Mouse (Mus musculus) limb, embryonic 15.5 days (tissue): Measurements from ENCODE around the gene Zc3hav1. TPM values are rescaled to one million over a fixed set of nuclear protein-coding genes. Genes with fewer than 3 reads are reported as not detected.
A peak's percentile ranks its signal among the peaks of the same experiment; 100 is the strongest.

Source experiments
- ATAC-seq: fragments of 200-750 bp; cut with Nextera tagmentation; 2 replicates; pipeline ENCODE4 v1.8.0; 2017; ENCODE audit warnings: low read depth, moderate TSS enrichment; ENCODE audit not compliant: insufficient number of reproducible peaks, low FRiP score, low TSS enrichment
- H3K27ac ChIP-seq: fragments of 300-500 bp; sonication (generic); 2 replicates; pipeline ENCODE4 v1.5.1; 2015; ENCODE audit warnings: moderate library complexity, mild to moderate bottlenecking, inconsistent platforms
- H3K27me3 ChIP-seq: fragments of 300-500 bp; sonication (generic); 2 replicates; pipeline ENCODE4 v1.6.1; 2015; ENCODE audit warnings: inconsistent platforms
- H3K36me3 ChIP-seq: fragments of 300-500 bp; sonication (generic); 2 replicates; pipeline ENCODE4 v1.6.1; 2015; ENCODE audit warnings: inconsistent platforms
- H3K4me1 ChIP-seq: fragments of 300-500 bp; sonication (generic); 2 replicates; pipeline ENCODE4 v1.6.1; 2015; ENCODE audit warnings: inconsistent platforms
- H3K4me2 ChIP-seq: fragments of 300-500 bp; sonication (generic); 2 replicates; pipeline ENCODE4 v1.6.1; 2015; ENCODE audit warnings: mild to moderate bottlenecking, inconsistent platforms
- H3K4me3 ChIP-seq: fragments of 300-500 bp; sonication (generic); 2 replicates; pipeline ENCODE4 v1.5.1; 2015; ENCODE audit warnings: mild to moderate bottlenecking, inconsistent platforms
- H3K9ac ChIP-seq: fragments of 300-500 bp; sonication (generic); 2 replicates; pipeline ENCODE4 v1.6.1; 2015; ENCODE audit warnings: inconsistent platforms
- H3K9me3 ChIP-seq: fragments of 300-500 bp; sonication (generic); 2 replicates; pipeline ENCODE4 v1.6.1; 2016; ENCODE audit warnings: inconsistent platforms
- WGBS: fragments of 180-500 bp; shearing (Covaris S2); methylation state at CpG from one replicate; pipeline ENCODE4 v1.1.7; 2015; 5-methylcytosine and 5-hydroxymethylcytosine counted together
- polyA plus RNA-seq: library from polyadenylated mRNA; unstranded; fragments of >200 nt; fragmentation: Nextera tagmentation; extraction: Ambion mirVana; gene quantifications from 2 replicates; pipeline ENCODE4 v1.2.1, GENCODE M21; 2015

Zc3hav1 gene
- polyA plus RNA-seq, 1 experiment from 2014 or later: 7.5 TPM

DNA sequence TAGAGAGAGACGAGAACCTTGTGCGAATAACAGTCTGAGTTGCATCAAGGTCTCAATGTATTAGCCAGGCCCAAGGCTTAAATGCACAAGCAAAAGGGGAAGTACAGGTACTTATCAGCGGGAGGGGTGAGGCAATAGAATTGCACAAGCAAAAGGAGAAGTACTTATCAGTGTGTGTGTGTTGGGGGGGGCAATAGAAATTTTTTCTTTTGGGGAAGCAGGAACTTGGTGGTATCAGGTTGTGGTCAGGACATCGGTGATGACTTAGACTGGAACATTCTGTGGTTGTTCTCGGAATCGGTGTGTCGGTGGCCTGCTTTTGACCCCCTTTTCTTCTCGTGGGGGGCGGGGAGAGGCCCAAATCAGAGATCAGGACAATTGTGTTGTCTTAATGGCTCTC lies 33.8 kb downstream of the Zc3hav1 start:
- H3K4me3 ChIP-seq: no peak overlapping the region
- no peak overlapping the region for H3K4me2 ChIP-seq
- H3K9ac ChIP-seq: no peak overlapping the region
- H3K9me3 ChIP-seq: no peaks in the 10 kb centered on the region
- 0 out of 2 replicates have a peak, but pooled peaks cover 3% of the 10 kb centered on the region for H3K36me3 ChIP-seq
- ATAC-seq: no peak
- H3K27ac ChIP-seq: no peak overlapping the region
- 94% methylated on average over 9 of the region's 9 CpGs for whole genome bisulfite sequencing
- H3K4me1 ChIP-seq: no peaks in the 10 kb centered on the region
- H3K27me3 ChIP-seq: no peaks in the 10 kb centered on the region

DNA sequence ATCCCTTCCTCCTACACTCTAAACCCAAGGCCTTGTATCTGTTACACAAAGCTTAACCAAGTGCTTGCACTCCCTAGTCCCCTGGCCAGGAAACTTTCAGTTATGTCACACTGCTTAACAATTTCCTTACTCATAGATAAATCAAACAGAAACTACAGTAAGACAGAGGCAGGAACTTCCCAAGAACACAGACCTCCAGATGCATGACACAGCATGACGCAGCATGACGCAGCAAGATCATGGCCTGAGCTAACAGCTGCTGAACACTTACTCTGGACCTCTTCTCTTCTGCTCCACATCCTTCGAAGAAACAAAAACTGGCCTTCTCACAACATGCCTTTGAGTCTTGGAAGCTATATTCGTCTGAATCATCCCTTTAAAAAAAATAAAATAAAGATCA lies 38.4 kb downstream of the Zc3hav1 start:
- Histone ChIP-seq H3K27ac (no peak overlapping the region), H3K9ac (no peak overlapping the region), H3K9me3 (no peaks in the 10 kb centered on the region), H3K27me3 (no peaks in the 10 kb centered on the region), H3K4me1 (no peaks in the 10 kb centered on the region), H3K4me2 (no peak overlapping the region), H3K4me3 (no peak overlapping the region), H3K36me3 (0 out of 2 replicates have a peak, but pooled peaks cover under 1% of the 10 kb centered on the region)
- no peak for ATAC-seq
- WGBS: 89% methylated on average over 4 of the region's 4 CpGs

DNA sequence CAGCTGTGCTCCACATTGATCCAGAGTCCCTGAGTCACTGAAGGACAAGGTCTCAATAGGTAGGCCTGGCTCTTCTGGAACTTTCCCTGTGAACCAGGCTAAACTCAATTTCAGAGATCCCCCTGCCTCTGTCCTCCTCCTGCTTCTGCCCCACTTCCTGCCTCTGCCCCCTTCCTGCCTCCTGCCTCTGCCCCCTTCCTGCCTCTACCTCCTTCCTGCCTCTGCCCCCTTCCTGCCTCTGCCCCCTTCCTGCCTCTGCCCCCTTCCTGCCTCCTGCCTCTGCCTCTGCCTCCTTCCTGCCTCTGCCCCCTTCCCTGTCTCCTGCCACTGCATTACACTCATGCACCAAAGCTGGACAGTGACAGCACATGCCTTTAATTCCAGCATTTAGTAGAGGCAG lies 44.7 kb downstream of the Zc3hav1 start:
- ATAC-seq: no peak

DNA sequence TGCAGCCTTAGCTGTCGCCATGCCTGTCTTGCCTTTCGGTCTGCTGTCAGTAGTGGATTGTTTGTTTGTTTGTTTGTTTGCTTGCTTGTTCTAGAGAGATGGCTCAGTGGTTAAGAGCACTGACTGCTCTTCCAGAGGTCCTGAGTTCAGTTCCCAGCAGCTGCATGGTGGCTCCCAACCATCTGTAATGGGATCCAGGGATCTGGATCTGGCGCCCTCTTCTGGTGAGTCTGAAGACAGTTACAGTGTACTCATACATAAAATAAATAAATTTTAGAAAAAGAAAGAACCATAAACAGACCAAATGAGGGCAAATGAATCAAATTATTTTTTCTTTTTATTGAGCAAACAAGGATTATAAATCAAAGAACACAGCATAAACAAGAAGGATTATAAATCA lies 49.4 kb downstream of the Zc3hav1 start:
- H3K4me3 ChIP-seq: no peak overlapping the region
- no peaks in the 10 kb centered on the region for H3K4me1 ChIP-seq
- 0 out of 2 replicates have a peak, but pooled peaks cover 3% of the 10 kb centered on the region for H3K36me3 ChIP-seq
- ATAC-seq: no peak
- no peak overlapping the region for H3K4me2 ChIP-seq
- H3K27me3 ChIP-seq: no peaks in the 10 kb centered on the region
- H3K9ac ChIP-seq: no peak overlapping the region
- 70% methylated on average over 3 of the region's 3 CpGs for WGBS
- H3K9me3 ChIP-seq: no peaks in the 10 kb centered on the region
- no peak overlapping the region for H3K27ac ChIP-seq

More for the DNA sequence above, 44.7 kb downstream of the Zc3hav1 start:
- no peak overlapping the region for H3K4me3 ChIP-seq
- no peaks in the 10 kb centered on the region for H3K9me3 ChIP-seq
- H3K4me2 ChIP-seq: no peak overlapping the region
- H3K36me3 ChIP-seq: 0 out of 2 replicates have a peak, but pooled peaks cover 1% of the 10 kb centered on the region
- no peak overlapping the region for H3K9ac ChIP-seq
- H3K27ac ChIP-seq: no peak overlapping the region
- H3K4me1 ChIP-seq: no peaks in the 10 kb centered on the region
- H3K27me3 ChIP-seq: no peaks in the 10 kb centered on the region

DNA sequence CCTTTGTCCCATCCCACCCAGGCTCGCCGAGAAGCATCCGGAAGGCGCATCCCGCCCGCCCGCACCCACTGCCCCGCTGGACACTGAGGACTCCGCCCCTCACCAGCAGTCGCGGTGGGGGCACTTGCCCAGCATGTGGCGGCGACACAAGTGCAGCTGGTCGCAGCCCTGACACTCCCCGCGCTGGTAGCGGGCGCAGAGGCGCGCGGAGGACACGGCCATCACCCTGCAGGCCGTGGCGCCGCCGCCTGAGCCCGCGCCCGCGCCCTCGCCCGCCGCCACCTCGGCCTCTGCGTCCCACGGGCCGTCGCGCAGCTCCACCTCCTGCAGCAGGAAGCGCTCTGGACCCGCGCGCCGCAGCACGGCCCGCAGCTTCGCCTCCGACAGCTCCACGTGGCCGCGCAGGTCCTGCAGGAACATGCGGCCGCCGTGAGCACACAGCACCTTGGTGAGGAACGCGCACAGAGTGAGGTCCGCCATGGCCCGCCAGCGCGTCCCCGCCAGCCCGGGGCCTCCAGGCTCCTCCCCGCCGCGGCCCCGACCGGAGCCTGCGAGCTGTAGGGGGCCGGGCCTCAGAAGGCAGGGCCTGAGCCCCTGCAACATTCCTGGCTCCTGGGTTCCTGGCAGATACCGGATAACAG lies 55.5 kb downstream of the Zc3hav1 start, which contains the start of gene Zc3hav1l:
Zc3hav1l (minus strand) TSS at position 499 of the 641 bp plus-strand sequence.
- Histone ChIP-seq H3K4me2 (peak within 1 kb of the TSS; percentile 62), H3K27me3 (no peaks in the 10 kb centered on the region), H3K36me3 (peaks cover 30% of the 10 kb centered on the region), H3K4me1 (peaks cover 5% of the 10 kb centered on the region; the same call in 1 of the 2 replicates), H3K27ac (peak within 1 kb of the TSS; percentile 97), H3K4me3 (peak within 1 kb of the TSS; percentile 78), H3K9me3 (no peaks in the 10 kb centered on the region), H3K9ac (peak within 1 kb of the TSS; percentile 94)
- ATAC-seq: peak; percentile 95
- under 1% methylated on average over 70 of the region's 70 CpGs for WGBS

DNA sequence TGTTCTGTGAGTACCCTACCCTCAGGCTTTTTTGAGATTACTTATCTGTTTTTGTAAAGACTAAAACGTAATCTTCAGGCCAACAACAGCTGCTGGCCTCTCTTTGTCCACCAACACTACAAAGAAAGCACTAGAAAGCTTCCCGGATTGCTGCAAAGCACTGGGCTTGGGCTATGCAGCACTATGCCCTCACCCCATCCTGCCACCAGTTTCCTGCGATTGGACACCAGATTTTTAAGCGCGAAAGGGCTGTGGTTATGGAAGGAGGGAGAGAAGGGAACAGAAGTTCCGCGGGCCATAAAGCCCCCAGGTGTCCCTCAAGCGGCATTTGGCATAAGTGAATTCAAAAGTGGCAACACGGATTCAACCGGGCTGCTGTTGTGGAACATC lies 56.2 kb downstream of the Zc3hav1 start:
- Histone ChIP-seq H3K27ac (peak overlapping the region; percentile 97), H3K4me1 (peaks cover 5% of the 10 kb centered on the region; the same call in 1 of the 2 replicates), H3K4me3 (peak overlapping the region; percentile 78), H3K27me3 (no peaks in the 10 kb centered on the region), H3K9me3 (no peaks in the 10 kb centered on the region), H3K36me3 (peaks cover 32% of the 10 kb centered on the region), H3K9ac (peak overlapping the region; percentile 94), H3K4me2 (peak overlapping the region; percentile 62)
- WGBS: under 1% methylated on average over 10 of the region's 10 CpGs
- ATAC-seq: no peak

DNA sequence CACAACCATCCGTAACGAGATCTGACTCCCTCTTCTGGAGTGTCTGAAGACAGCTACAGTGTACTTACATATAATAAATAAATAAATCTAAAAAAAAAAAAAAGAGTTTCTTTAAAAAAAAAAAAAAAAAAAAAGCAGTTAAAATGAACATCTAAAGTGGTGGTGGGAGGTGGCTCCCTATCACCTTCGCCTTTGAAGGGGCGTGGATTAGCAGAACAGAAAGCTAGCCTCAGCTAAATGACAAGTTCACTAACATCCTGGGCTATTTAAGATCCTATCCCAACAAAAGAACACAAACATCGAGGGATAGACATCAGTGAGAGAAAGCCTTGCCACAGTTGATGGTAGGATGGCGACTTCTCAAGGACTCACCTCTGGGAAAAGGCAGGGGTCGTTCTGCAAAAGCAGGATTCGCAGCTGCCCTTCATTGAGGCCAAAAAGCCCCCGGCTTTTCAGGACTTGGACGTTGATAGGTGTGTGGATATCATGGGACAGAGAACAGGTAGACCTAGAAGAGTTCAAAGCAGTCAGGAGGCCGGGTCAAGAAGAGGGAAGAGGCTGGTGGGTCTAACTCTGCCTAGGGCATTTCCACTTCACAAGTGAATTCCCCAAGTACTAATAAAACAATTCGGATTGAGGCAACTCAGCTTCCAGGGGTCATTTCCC lies 56.7 kb downstream of the Zc3hav1 start:
- H3K27me3 ChIP-seq: no peaks in the 10 kb centered on the region
- H3K9me3 ChIP-seq: no peaks in the 10 kb centered on the region

DNA sequence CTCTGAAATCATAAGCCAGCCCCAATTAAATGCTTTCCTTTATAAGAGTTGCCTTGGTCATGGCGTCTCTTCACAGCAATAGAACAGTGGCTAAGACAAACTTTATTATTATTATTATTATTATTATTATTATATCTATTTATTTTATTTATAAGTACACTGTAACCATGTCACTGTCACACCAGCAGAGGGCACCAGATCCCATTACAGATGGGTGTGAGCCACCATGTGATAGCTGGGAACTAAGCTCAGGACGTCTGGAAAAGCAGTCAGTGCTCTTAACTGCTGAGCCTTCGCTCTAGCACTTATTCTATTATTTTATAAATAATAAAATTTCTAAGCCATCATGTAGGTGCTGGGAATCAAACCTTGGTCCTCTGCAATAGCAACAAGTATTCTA lies 60.7 kb downstream of the Zc3hav1 start:
- no peak overlapping the region for H3K4me3 ChIP-seq
- H3K9ac ChIP-seq: no peak overlapping the region
- no peak overlapping the region for H3K27ac ChIP-seq
- peaks cover 65% of the 10 kb centered on the region for H3K36me3 ChIP-seq
- peaks cover 5% of the 10 kb centered on the region; the same call in 1 of the 2 replicates for H3K4me1 ChIP-seq
- WGBS: 69% methylated on average over 3 of the region's 3 CpGs
- H3K4me2 ChIP-seq: no peak overlapping the region
- no peaks in the 10 kb centered on the region for H3K9me3 ChIP-seq
- no peaks in the 10 kb centered on the region for H3K27me3 ChIP-seq
- no peak for ATAC-seq

More for the DNA sequence above, 56.7 kb downstream of the Zc3hav1 start:
- peaks cover 5% of the 10 kb centered on the region; the same call in 1 of the 2 replicates for H3K4me1 ChIP-seq
- H3K4me2 ChIP-seq: peak overlapping the region; percentile 62
- 0 out of 2 replicates have a peak overlapping the region, but pooled peaks have one; percentile 94 for H3K9ac ChIP-seq
- WGBS: 32% methylated on average over 12 of the region's 12 CpGs
- peak overlapping the region; percentile 97 for H3K27ac ChIP-seq
- H3K36me3 ChIP-seq: peaks cover 37% of the 10 kb centered on the region
- H3K4me3 ChIP-seq: peak overlapping the region; percentile 78
- ATAC-seq: no peak

DNA sequence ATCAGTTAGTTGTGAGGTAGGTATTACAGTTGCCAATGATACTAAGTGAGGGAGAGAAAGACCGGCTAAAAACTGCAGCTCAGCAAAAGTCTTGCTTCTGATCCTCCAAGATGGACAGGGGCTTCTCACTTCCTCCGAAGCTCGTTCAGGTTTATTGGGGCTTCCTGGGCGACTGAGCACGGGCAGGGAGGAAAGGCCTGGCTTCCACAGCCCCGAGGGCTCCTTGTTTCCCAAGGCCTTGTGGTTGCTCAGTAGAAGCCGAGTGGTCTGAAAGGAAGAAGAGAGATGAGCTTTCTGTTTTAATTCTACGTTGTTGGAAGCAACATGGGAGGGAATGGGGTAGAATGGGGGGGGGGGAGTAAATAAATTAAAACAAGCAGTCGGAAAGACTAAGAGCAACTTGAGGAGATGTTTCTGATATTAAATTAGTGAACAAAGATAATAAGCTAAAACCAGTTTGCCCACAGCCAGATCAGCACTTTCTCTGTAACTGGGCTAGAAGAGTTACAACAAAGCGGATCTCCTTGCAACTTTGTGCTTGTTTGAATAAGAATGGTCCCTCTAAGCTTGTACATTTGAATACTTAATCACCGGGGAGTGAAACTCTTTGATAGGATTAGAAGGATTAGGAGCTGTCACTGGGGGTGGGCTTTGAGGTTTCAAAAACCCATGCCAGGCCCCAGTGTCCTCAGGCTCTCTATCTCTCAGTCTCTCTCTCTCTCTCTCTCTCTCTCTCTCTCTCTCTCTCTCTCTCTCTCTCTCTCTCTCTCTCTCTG lies 61.3 kb downstream of the Zc3hav1 start:
- no peak overlapping the region for H3K9ac ChIP-seq
- H3K4me2 ChIP-seq: no peak overlapping the region
- peaks cover 5% of the 10 kb centered on the region; the same call in 1 of the 2 replicates for H3K4me1 ChIP-seq
- H3K27ac ChIP-seq: no peak overlapping the region
- peaks cover 71% of the 10 kb centered on the region for H3K36me3 ChIP-seq
- no peaks in the 10 kb centered on the region for H3K27me3 ChIP-seq
- no peaks in the 10 kb centered on the region for H3K9me3 ChIP-seq
- no peak overlapping the region for H3K4me3 ChIP-seq
- 61% methylated on average over 11 of the region's 11 CpGs for WGBS
- no peak for ATAC-seq

DNA sequence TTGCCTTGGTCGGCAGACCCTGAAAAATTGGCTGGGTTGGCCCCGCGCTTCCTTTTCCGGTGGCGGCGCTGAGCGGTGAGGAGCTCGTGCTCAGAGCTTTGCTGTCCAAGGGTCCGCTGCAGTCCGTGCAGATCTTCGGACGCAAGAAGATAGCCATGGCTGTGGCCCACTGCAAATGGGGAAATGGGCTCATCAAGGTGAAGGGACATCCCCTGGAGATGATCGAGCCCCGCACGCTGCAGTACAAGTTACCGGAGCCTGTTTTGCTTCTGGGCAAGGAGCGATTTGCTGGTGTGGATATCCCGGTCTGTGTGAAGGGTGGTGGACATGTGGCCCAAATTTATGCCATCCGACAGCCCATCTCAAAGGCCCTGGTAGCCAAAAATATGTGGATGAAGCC lies 70.0 kb downstream of the Zc3hav1 start:
- no peak overlapping the region for H3K4me3 ChIP-seq
- no peak overlapping the region for H3K27ac ChIP-seq
- no peak for ATAC-seq
- no peak overlapping the region for H3K9ac ChIP-seq
- H3K4me2 ChIP-seq: no peak overlapping the region
- WGBS: 98% methylated on average over 19 of the region's 19 CpGs
- H3K9me3 ChIP-seq: no peaks in the 10 kb centered on the region
- peaks cover 55% of the 10 kb centered on the region for H3K36me3 ChIP-seq
- H3K4me1 ChIP-seq: no peaks in the 10 kb centered on the region
- H3K27me3 ChIP-seq: no peaks in the 10 kb centered on the region

DNA sequence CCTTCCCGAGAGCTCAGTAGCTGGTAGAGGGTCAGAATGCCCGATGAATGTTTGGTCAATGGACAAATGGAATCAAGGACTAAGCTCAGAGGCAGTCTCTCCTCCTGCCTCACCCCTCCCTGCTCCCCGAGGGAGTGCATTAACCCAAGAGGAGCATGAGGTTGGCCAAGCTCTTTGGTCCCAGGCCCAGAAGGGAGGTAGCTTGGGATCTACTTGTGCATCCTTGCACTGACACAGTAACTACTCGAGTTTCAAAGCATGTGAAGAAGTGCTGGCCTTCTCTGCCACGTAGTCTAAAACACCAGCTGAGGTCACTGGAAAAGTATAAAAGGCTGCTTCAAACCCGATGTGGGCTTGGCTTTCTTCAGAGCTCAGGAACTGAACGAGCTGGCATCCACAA lies 89.9 kb downstream of the Zc3hav1 start:
- H3K27ac ChIP-seq: no peak overlapping the region
- 67% methylated on average over 7 of the region's 7 CpGs for WGBS
- H3K4me2 ChIP-seq: no peak overlapping the region
- H3K9me3 ChIP-seq: no peaks in the 10 kb centered on the region
- no peak overlapping the region for H3K9ac ChIP-seq
- H3K27me3 ChIP-seq: no peaks in the 10 kb centered on the region
- no peak for ATAC-seq
- no peaks in the 10 kb centered on the region for H3K4me1 ChIP-seq
- no peaks in the 10 kb centered on the region for H3K36me3 ChIP-seq
- H3K4me3 ChIP-seq: no peak overlapping the region
